Mouse (Mus musculus) testis, adult 2 months (tissue): ENCODE measurements around the gene Esrrg.

Experiments
- CTCF ChIP-seq: fragments of 200-500 bp; IDR thresholded peaks from 2 replicates; pipeline ENCODE4 v1.5.1; 2012; ENCODE audit warnings: low read depth, mild to moderate bottlenecking, inconsistent platforms, low read length, moderate library complexity; ENCODE audit not compliant: control insufficient read depth, insufficient read depth, insufficient replicate concordance
- POLR2A ChIP-seq: fragments of 200-500 bp; IDR thresholded peaks from 2 replicates; pipeline ENCODE4 v1.6.1; 2012; ENCODE audit warnings: low read depth, mild to moderate bottlenecking, inconsistent platforms, low read length, moderate library complexity; ENCODE audit not compliant: control insufficient read depth

- TF ChIP-seq POLR2A = no peak
- TF ChIP-seq CTCF = no peak
Observed at GRCm38 (mm10) chr1:187765577-187765976, 157.0 kb downstream of the Esrrg start.
